ENCODE assay signal across 14 mouse cellular contexts in the genomic region with DNA sequence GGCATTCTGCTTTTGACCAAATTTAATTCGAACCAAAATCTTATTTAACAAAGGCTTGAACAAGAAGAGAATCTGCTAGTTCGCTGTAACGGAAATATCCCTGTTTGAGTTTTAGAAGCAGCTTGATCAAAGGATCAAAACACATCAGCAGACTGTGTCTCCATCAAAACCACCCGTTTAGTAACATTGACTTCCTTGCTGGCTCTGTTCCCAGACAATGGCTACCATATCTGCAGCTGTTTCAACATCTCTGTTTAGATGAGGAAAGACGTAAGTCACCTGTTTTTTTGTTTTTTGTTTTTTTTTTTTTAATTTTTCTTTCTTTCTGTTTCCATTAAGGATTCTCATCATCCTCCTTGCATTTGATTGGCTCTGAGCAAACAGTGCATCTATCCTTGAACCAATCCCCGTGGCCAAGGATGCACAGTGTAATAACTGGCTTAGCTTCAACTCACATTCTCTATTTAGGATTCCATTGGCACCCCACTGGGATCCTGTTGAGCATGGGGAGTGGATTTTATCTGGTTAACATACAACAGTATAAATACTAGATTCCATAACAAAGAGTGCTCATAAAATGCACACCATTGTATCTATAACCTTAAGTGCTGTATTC. TPM values are rescaled to one million over a fixed set of nuclear protein-coding genes. Genes with fewer than 3 reads are reported as not detected.
A peak's percentile ranks its signal among the peaks of the same experiment; 100 is the strongest.
DNase-seq lines count a peak whose midpoint lies in the region; ATAC-seq and TF ChIP-seq lines count a peak whose summit lies in the region.
"Had no signal": no experiment of that assay in that cellular context is flagged by ENCODE, and none has a peak within 500 bp of the region (broad histone marks: within the 10 kb centered on the region; RNA-seq: fewer than 3 reads in every experiment).

No protein-coding gene starts in this region.

- no peaks in the 10 kb centered on the region for H3K4me1 ChIP-seq in kidney, postnatal 0 days (replicated peaks; ENCODE audit: insufficient read depth, low read length)
- H3K4me1 ChIP-seq in hindbrain, embryonic 13.5 days (replicated peaks), result 0 out of 2 replicates have a peak, but pooled peaks cover 5% of the 10 kb centered on the region

- H3K9me3 ChIP-seq in kidney, postnatal 0 days (replicated peaks; ENCODE audit: low read length), result no peaks in the 10 kb centered on the region
- 0 out of 2 replicates have a peak, but pooled peaks cover 6% of the 10 kb centered on the region for H3K9me3 ChIP-seq in hindbrain, embryonic 13.5 days

- no peak for TF ChIP-seq POLR2A in brain, embryonic 14.5 days (IDR thresholded peaks at IDR 0.05; ENCODE audit: borderline replicate concordance, extremely low read depth, insufficient read depth, insufficient read length, poor library complexity, severe bottlenecking)

- H3K27ac ChIP-seq in kidney, postnatal 0 days, result no peak overlapping the region
- H3K27ac ChIP-seq in hindbrain, embryonic 13.5 days, result no peak overlapping the region

- TF ChIP-seq CTCF in kidney, postnatal 0 days (IDR thresholded peaks at IDR 0.05; ENCODE audit: low read depth), result no peak
- TF ChIP-seq CTCF in brain, embryonic 14.5 days (IDR thresholded peaks at IDR 0.05; ENCODE audit: borderline replicate concordance, extremely low read depth, insufficient read depth, insufficient read length), result no peak

- no peak for ATAC-seq in kidney, postnatal 0 days (replicated peaks; ENCODE audit: low FRiP score, low read depth)
- ATAC-seq in CD4-positive, CD25-positive, alpha-beta regulatory T cell, adult 4 months, result peak; percentile 41
- ATAC-seq in hindbrain, embryonic 13.5 days (ENCODE audit: low FRiP score), result no peak
- ATAC-seq: intestine, postnatal 0 days had no signal

- H3K4me2 ChIP-seq in kidney, postnatal 0 days (ENCODE audit: low read length), result no peak overlapping the region
- no peak overlapping the region for H3K4me2 ChIP-seq in hindbrain, embryonic 13.5 days

- H3K36me3 ChIP-seq in kidney, postnatal 0 days (ENCODE audit: insufficient read depth, low read length), result no peaks in the 10 kb centered on the region
- H3K36me3 ChIP-seq in hindbrain, embryonic 13.5 days, result no peaks in the 10 kb centered on the region

- H3K9ac ChIP-seq in kidney, postnatal 0 days (ENCODE audit: low read depth, low read length), result no peak overlapping the region
- H3K9ac ChIP-seq in hindbrain, embryonic 13.5 days, result no peak overlapping the region

- H3K27me3 ChIP-seq in kidney, postnatal 0 days (ENCODE audit: insufficient read depth, low read length), result no peaks in the 10 kb centered on the region
- H3K27me3 ChIP-seq in hindbrain, embryonic 13.5 days, result no peaks in the 10 kb centered on the region

- H3K4me3 ChIP-seq in kidney, postnatal 0 days (replicated peaks; ENCODE audit: low read depth, low read length), result no peak overlapping the region
- H3K4me3 ChIP-seq in hindbrain, embryonic 13.5 days, result no peak overlapping the region

- peak; percentile 44 for DNase-seq in kidney, postnatal 0 days (ENCODE audit: low spot score)
- DNase-seq in kidney, postnatal 25 days, result no peak
- peak; percentile 52 for DNase-seq in brain, embryonic 14.5 days (ENCODE audit: low read depth)
- peak; percentile 76 for DNase-seq in lung, postnatal 14 days
- no peak for DNase-seq in right cerebral cortex, postnatal 25 days
- DNase-seq in thymus, postnatal 36 days, result no peak
- DNase-seq: cerebellum, adult 11 months; embryo, embryonic 11 days; layer of hippocampus, adult 9-11 months; left cerebral cortex, postnatal 4 days; spleen, adult 18-20 months had no signal

- 43% methylated on average over 6 of the region's 6 CpGs for WGBS in kidney, postnatal 0 days
- WGBS in hindbrain, embryonic 13.5 days, result 75% methylated on average over 6 of the region's 6 CpGs

RNA-seq across cellular contexts. Expression of a gene that starts 20.7 kb away (rescaled TPM):
- 72.0 and 75.4 TPM in 2 replicates for polyA plus RNA-seq in kidney, postnatal 0 days (2015; fragmentation: Nextera tagmentation; extraction: Ambion mirVana)
- polyA plus RNA-seq in CD4-positive, CD25-positive, alpha-beta regulatory T cell, adult 4 months (2017; shearing (Covaris generic)), result 10 to 100 TPM in 1 of 2 experiments, 1 to 10 TPM in 1; 7.3 to 15.2 TPM
- 58.1 and 74.2 TPM in 2 replicates for polyA plus RNA-seq in brain, embryonic 14.5 days (2012; rRNA removed)
- 81.7 and 88.4 TPM in 2 replicates for polyA plus RNA-seq in hindbrain, embryonic 13.5 days (2015; fragmentation: Nextera tagmentation; extraction: Ambion mirVana)

Comparison
In these comparisons a context has a peak if more than half of its experiments do, and no peak if none do; other contexts are left out.
1. DNase-seq: peak in kidney, postnatal 0 days (single experiment), brain, embryonic 14.5 days (single experiment) and lung, postnatal 14 days (single experiment); none in kidney, postnatal 25 days (0 of 2), right cerebral cortex, postnatal 25 days (single experiment) and thymus, postnatal 36 days (0 of 2).